Mouse (Mus musculus): ENCODE results near the gene Ccnb3.

- TF ChIP-seq CTCF (conservative IDR thresholded peaks at IDR 0.05; ENCODE audit: low read length), result no peak
- TF ChIP-seq NANOG (IDR thresholded peaks at IDR 0.05; ENCODE audit: borderline replicate concordance, low read length), result no peak
These were observed 48.9 kb upstream of the Ccnb3 start for GRCm38 (mm10) chrX:7090323-7090722.
